Mouse (Mus musculus) intestine, embryonic 15.5 days (tissue): Measurements from ENCODE around the gene Wfdc10. TPM values are rescaled to one million over a fixed set of nuclear protein-coding genes. Genes with fewer than 3 reads are reported as not detected.

Experiments used
- ATAC-seq: fragments of 200-750 bp; cut with Nextera tagmentation; 2 replicates; pipeline ENCODE4 v1.8.0; 2017; ENCODE audit warnings: moderate TSS enrichment, moderate library complexity
- H3K27ac ChIP-seq: fragments of 300-500 bp; sonication (generic); 2 replicates; pipeline ENCODE4 v1.5.1; 2015; ENCODE audit warnings: mild to moderate bottlenecking, inconsistent platforms
- H3K27me3 ChIP-seq: fragments of 300-500 bp; sonication (generic); replicated peaks from 2 replicates; pipeline ENCODE4 v1.6.1; 2015; ENCODE audit warnings: inconsistent platforms
- H3K36me3 ChIP-seq: fragments of 300-500 bp; sonication (generic); 2 replicates; pipeline ENCODE4 v1.6.1; 2015; ENCODE audit warnings: inconsistent platforms
- H3K4me1 ChIP-seq: fragments of 300-500 bp; sonication (generic); replicated peaks from 2 replicates; pipeline ENCODE4 v1.6.1; 2015; ENCODE audit warnings: inconsistent platforms
- H3K4me2 ChIP-seq: fragments of 300-500 bp; sonication (generic); replicated peaks from 2 replicates; pipeline ENCODE4 v1.6.1; 2015; ENCODE audit warnings: mild to moderate bottlenecking, inconsistent platforms
- H3K4me3 ChIP-seq: fragments of 300-500 bp; sonication (generic); replicated peaks from 2 replicates; pipeline ENCODE4 v1.5.1; 2015; ENCODE audit warnings: inconsistent platforms
- H3K9ac ChIP-seq: fragments of 300-500 bp; sonication (generic); 2 replicates; pipeline ENCODE4 v1.6.1; 2015; ENCODE audit warnings: inconsistent platforms
- H3K9me3 ChIP-seq: fragments of 300-500 bp; sonication (generic); 2 replicates; pipeline ENCODE4 v1.6.1; 2016; ENCODE audit warnings: inconsistent platforms
- whole genome bisulfite sequencing: fragments of 180-500 bp; shearing (Covaris S2); methylation state at CpG from one replicate; pipeline ENCODE4 v1.1.7; 2015; 5-methylcytosine and 5-hydroxymethylcytosine counted together
- polyA plus RNA-seq: library from polyadenylated mRNA; unstranded; fragments of >200 nt; fragmentation: Nextera tagmentation; extraction: Ambion mirVana; gene quantifications from 2 replicates; pipeline ENCODE4 v1.2.1, GENCODE M21; 2015

Wfdc10 gene
- polyA plus RNA-seq, 1 experiment from 2014 or later: 0.72 TPM

DNA sequence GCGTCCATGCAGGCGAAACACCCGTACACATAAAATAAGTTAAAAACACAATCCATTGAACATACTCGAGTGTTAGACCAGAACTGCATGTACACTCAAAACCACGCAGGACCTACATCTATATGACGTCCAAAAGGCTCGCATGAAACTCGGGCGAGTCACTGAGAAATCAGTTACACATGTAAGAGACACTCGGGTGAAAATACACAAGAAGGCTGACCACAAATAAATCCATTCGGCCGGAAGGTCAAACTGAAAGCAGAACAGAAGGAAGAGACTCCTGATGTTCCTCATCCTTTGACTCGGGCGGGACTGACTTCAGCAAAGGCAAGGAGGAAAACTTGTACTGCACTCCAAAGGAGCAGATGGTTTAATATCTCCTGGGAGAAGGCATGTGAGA, 50.1 kb downstream of the Wfdc10 start:
- H3K27me3 ChIP-seq: no peaks in the 10 kb centered on the region
- H3K9ac ChIP-seq: no peak overlapping the region
- H3K4me1 ChIP-seq: no peaks in the 10 kb centered on the region
- ATAC-seq: no peak
- no peak overlapping the region for H3K4me3 ChIP-seq
- WGBS: 91% methylated on average over 14 of the region's 14 CpGs
- no peak overlapping the region for H3K4me2 ChIP-seq
- H3K9me3 ChIP-seq: no peaks in the 10 kb centered on the region
- no peaks in the 10 kb centered on the region for H3K36me3 ChIP-seq
- H3K27ac ChIP-seq: no peak overlapping the region

Other genes starting within 250 kb of the Wfdc10 start
- gene Sdc4, start 212.2 kb upstream of the Wfdc10 start, polyA plus RNA-seq: 120 and 126 TPM in 2 replicates
- 51.1 and 61.9 TPM in 2 replicates for gene Sys1, start 199.1 kb upstream of the Wfdc10 start, polyA plus RNA-seq
- gene Gm20458, start 195.1 kb upstream of the Wfdc10 start, polyA plus RNA-seq: 9.4 and 18.5 TPM in 2 replicates
- gene Trp53tg5, start 182.3 kb upstream of the Wfdc10 start, polyA plus RNA-seq: not detected in 2 replicates
- gene Dbndd2, start 169.9 kb upstream of the Wfdc10 start, polyA plus RNA-seq: 4.7 and 14.8 TPM in 2 replicates
- gene Pigt, start 158.5 kb upstream of the Wfdc10 start, polyA plus RNA-seq: 62.7 and 65.7 TPM in 2 replicates
- gene Wfdc2, start 93.6 kb upstream of the Wfdc10 start, polyA plus RNA-seq: 53.3 and 57.4 TPM in 2 replicates
- not detected in 2 replicates for gene Spint3, start 82.6 kb upstream of the Wfdc10 start, polyA plus RNA-seq
- gene Wfdc6a, start 70.6 kb upstream of the Wfdc10 start, polyA plus RNA-seq: 0.85 and 1.7 TPM in 2 replicates
- not detected in 2 replicates for gene Eppin, start 62.5 kb upstream of the Wfdc10 start, polyA plus RNA-seq
- gene Wfdc6b, start 42.5 kb upstream of the Wfdc10 start, polyA plus RNA-seq: not detected in 2 replicates
- not detected in 2 replicates for gene Wfdc8, start 42.4 kb upstream of the Wfdc10 start, polyA plus RNA-seq
- gene Wfdc16, start 17.2 kb upstream of the Wfdc10 start, polyA plus RNA-seq: not detected in 2 replicates
- not detected in 2 replicates for gene Wfdc9, start 537 bp downstream of the Wfdc10 start, polyA plus RNA-seq
- not detected in 2 replicates for gene Wfdc11, start 18.0 kb downstream of the Wfdc10 start, polyA plus RNA-seq
- 0.18 and 0.30 TPM in 2 replicates for gene Wfdc13, start 29.1 kb downstream of the Wfdc10 start, polyA plus RNA-seq
- gene Spint4, start 42.5 kb downstream of the Wfdc10 start, polyA plus RNA-seq: not detected in 2 replicates
- not detected in 2 replicates for gene Spint5, start 59.3 kb downstream of the Wfdc10 start, polyA plus RNA-seq
- gene Wfdc3, start 89.9 kb downstream of the Wfdc10 start, polyA plus RNA-seq: 1.8 and 2.0 TPM in 2 replicates
- 60.4 and 62.5 TPM in 2 replicates for gene Dnttip1, start 89.9 kb downstream of the Wfdc10 start, polyA plus RNA-seq
- 431 and 439 TPM in 2 replicates for gene Ube2c, start 113.9 kb downstream of the Wfdc10 start, polyA plus RNA-seq
- 1.7 and 6.9 TPM in 2 replicates for gene Tnnc2, start 123.9 kb downstream of the Wfdc10 start, polyA plus RNA-seq
- 18.4 and 21.2 TPM in 2 replicates for gene Snx21, start 129.8 kb downstream of the Wfdc10 start, polyA plus RNA-seq
- 23.6 and 29.7 TPM in 2 replicates for gene Acot8, start 148.8 kb downstream of the Wfdc10 start, polyA plus RNA-seq
- gene Zswim3, start 149.1 kb downstream of the Wfdc10 start, polyA plus RNA-seq: 8.1 and 9.0 TPM in 2 replicates
- 13.5 TPM in 2 replicates for gene Zswim1, start 166.6 kb downstream of the Wfdc10 start, polyA plus RNA-seq
- not detected in 2 replicates for gene Spata25, start 172.5 kb downstream of the Wfdc10 start, polyA plus RNA-seq
- gene Ctsa, start 176.8 kb downstream of the Wfdc10 start, polyA plus RNA-seq: 266 and 277 TPM in 2 replicates
- gene Neurl2, start 177.4 kb downstream of the Wfdc10 start, polyA plus RNA-seq: 6.8 and 7.4 TPM in 2 replicates
- gene Pltp, start 201.7 kb downstream of the Wfdc10 start, polyA plus RNA-seq: 28.7 and 29.5 TPM in 2 replicates
- 63.6 and 65.5 TPM in 2 replicates for gene Pcif1, start 223.3 kb downstream of the Wfdc10 start, polyA plus RNA-seq